Mouse (Mus musculus): ENCODE data around the gene Adamts5.

The Adamts5 gene

GRCm38 (mm10) chr16:85901581-85901910, at the start of gene Adamts5:
Adamts5 (minus strand) TSS chr16:85901828.
- in situ Hi-C loops (cut with MboI; ENCODE audit: low sequenced_read_pairs) = no loop called here

- in situ Hi-C loops (cut with MboI; ENCODE audit: low sequenced_read_pairs) = no loop called here
Observed at GRCm38 (mm10) chr16:85950356-85950755, 48.7 kb upstream of the Adamts5 start.

- in situ Hi-C loops (cut with MboI; ENCODE audit: low sequenced_read_pairs) = no loop called here
Observed at GRCm38 (mm10) chr16:85926004-85926403, 24.4 kb upstream of the Adamts5 start.

- in situ Hi-C loops (cut with MboI; ENCODE audit: low sequenced_read_pairs) = no loop called here
Observed at GRCm38 (mm10) chr16:85922454-85922853, 20.8 kb upstream of the Adamts5 start.

- in situ Hi-C loops (cut with MboI; ENCODE audit: low sequenced_read_pairs) = no loop called here
Observed at GRCm38 (mm10) chr16:85920122-85920521, 18.5 kb upstream of the Adamts5 start.

GRCm38 (mm10) chr16:85900702-85901580, 687 bp downstream of the Adamts5 start:
- in situ Hi-C loops (cut with MboI; ENCODE audit: low sequenced_read_pairs) = no loop called here

- in situ Hi-C loops (cut with MboI; ENCODE audit: low sequenced_read_pairs) = no loop called here
Observed at GRCm38 (mm10) chr16:85899790-85900587, 1.6 kb downstream of the Adamts5 start.

GRCm38 (mm10) chr16:85899301-85899721, 2.3 kb downstream of the Adamts5 start:
- in situ Hi-C loops (cut with MboI; ENCODE audit: low sequenced_read_pairs) = no loop called here

GRCm38 (mm10) chr16:85898816-85899215, 2.8 kb downstream of the Adamts5 start:
- in situ Hi-C loops (cut with MboI; ENCODE audit: low sequenced_read_pairs) = no loop called here

GRCm38 (mm10) chr16:85898391-85898790, 3.2 kb downstream of the Adamts5 start:
- in situ Hi-C loops (cut with MboI; ENCODE audit: low sequenced_read_pairs) = no loop called here

GRCm38 (mm10) chr16:85897854-85898253, 3.8 kb downstream of the Adamts5 start:
- in situ Hi-C loops (cut with MboI; ENCODE audit: low sequenced_read_pairs) = no loop called here

GRCm38 (mm10) chr16:85895948-85896347, 5.7 kb downstream of the Adamts5 start:
- in situ Hi-C loops (cut with MboI; ENCODE audit: low sequenced_read_pairs) = no loop called here

GRCm38 (mm10) chr16:85889778-85890177, 11.8 kb downstream of the Adamts5 start:
- in situ Hi-C loops (cut with MboI; ENCODE audit: low sequenced_read_pairs) = no loop called here

- in situ Hi-C loops (cut with MboI; ENCODE audit: low sequenced_read_pairs) = no loop called here
Observed at GRCm38 (mm10) chr16:85887289-85888051, 14.2 kb downstream of the Adamts5 start.

GRCm38 (mm10) chr16:85879075-85879474, 22.6 kb downstream of the Adamts5 start:
- in situ Hi-C loops (cut with MboI; ENCODE audit: low sequenced_read_pairs) = no loop called here

- in situ Hi-C loops (cut with MboI; ENCODE audit: low sequenced_read_pairs) = no loop called here
Observed at GRCm38 (mm10) chr16:85874141-85874540, 27.5 kb downstream of the Adamts5 start.

GRCm38 (mm10) chr16:85871971-85872370, 29.7 kb downstream of the Adamts5 start:
- in situ Hi-C loops (cut with MboI; ENCODE audit: low sequenced_read_pairs) = no loop called here

- in situ Hi-C loops (cut with MboI; ENCODE audit: low sequenced_read_pairs) = no loop called here
Observed at GRCm38 (mm10) chr16:85871248-85871647, 30.4 kb downstream of the Adamts5 start.

GRCm38 (mm10) chr16:85864691-85865389, 36.8 kb downstream of the Adamts5 start:
- in situ Hi-C loops (cut with MboI; ENCODE audit: low sequenced_read_pairs) = no loop called here

GRCm38 (mm10) chr16:85854505-85854904, 47.1 kb downstream of the Adamts5 start:
- in situ Hi-C loops (cut with MboI; ENCODE audit: low sequenced_read_pairs) = no loop called here

- in situ Hi-C loops (cut with MboI; ENCODE audit: low sequenced_read_pairs) = no loop called here
Observed at GRCm38 (mm10) chr16:85827066-85827465, 74.6 kb downstream of the Adamts5 start.
